Mouse (Mus musculus) thymus, postnatal 36 days (tissue): Measurements from ENCODE around the gene Mob4.

Experiments used
- DNase-seq, 2 experiments: peaks; one replicate each; pipeline ENCODE4 v3.0.0; 2022; ENCODE audit warnings: mixed read lengths in 2 of 2

The Mob4 gene

GRCm38 (mm10) chr1:55186592-55187210 is 55.7 kb downstream of the Mob4 start:
- DNase-seq, result no peak

- DNase-seq, result no peak
These were observed 61.0 kb downstream of the Mob4 start for GRCm38 (mm10) chr1:55192015-55192414.

- DNase-seq, result peak; percentile 19 to 23
These were observed 61.8 kb downstream of the Mob4 start for GRCm38 (mm10) chr1:55192824-55193223.

- DNase-seq, result no peak
These were observed 62.3 kb downstream of the Mob4 start for GRCm38 (mm10) chr1:55193316-55193715.

GRCm38 (mm10) chr1:55194064-55194915 is 63.3 kb downstream of the Mob4 start:
- DNase-seq, result no peak

- no peak for DNase-seq
These were observed 64.0 kb downstream of the Mob4 start for GRCm38 (mm10) chr1:55195021-55195420.

- DNase-seq, result peak; percentile 27 to 39
These were observed 65.4 kb downstream of the Mob4 start for GRCm38 (mm10) chr1:55196327-55197003.

GRCm38 (mm10) chr1:55198719-55199118 is 67.7 kb downstream of the Mob4 start:
- no peak for DNase-seq

GRCm38 (mm10) chr1:55201850-55202752 is 71.1 kb downstream of the Mob4 start:
- no peak for DNase-seq
